Comparison of ENCODE assay signal across 14 mouse cellular contexts in genomic region chr1:86834351-86834987, GRCm38 (mm10).
A peak's percentile ranks its signal among the peaks of the same experiment; 100 is the strongest.
DNase-seq lines count a peak whose midpoint lies in the region; ATAC-seq and TF ChIP-seq lines count a peak whose summit lies in the region.
"Had no signal": no experiment of that assay in that cellular context is flagged by ENCODE, and none has a peak within 500 bp of the region (broad histone marks: within the 10 kb centered on the region; RNA-seq: fewer than 3 reads in every experiment).

No protein-coding gene starts in this region.

- peak; percentile 21 for DNase-seq in kidney, adult 2 months
- no peak for DNase-seq in kidney, postnatal 25 days
- peak; percentile 11 for DNase-seq in right cerebral cortex, postnatal 25 days
- no peak for DNase-seq in right cerebral cortex, postnatal 4 days
- DNase-seq in kidney, postnatal 10 days = peak; percentile 18
- DNase-seq in cerebellum, adult 9-11 months = no peak
- no peak for DNase-seq in midbrain, embryonic 11.5 days (ENCODE audit: low spot score, missing footprints)
- DNase-seq: cerebellum, adult 11-12 months; heart, adult 2 months; heart, postnatal 14 days; right cerebral cortex, postnatal 14 days had no signal

- no peak overlapping the region for H3K27ac ChIP-seq in kidney, adult 2 months (ENCODE audit: insufficient read depth, low read depth, low read length)
- H3K27ac ChIP-seq in midbrain, embryonic 11.5 days (ENCODE audit: low read depth, low read length) = no peak overlapping the region
- H3K27ac ChIP-seq: embryonic facial prominence, embryonic 10.5 days; heart, adult 2 months had no signal

- no peak for TF ChIP-seq CTCF in kidney, adult 2 months (conservative IDR thresholded peaks at IDR 0.05; ENCODE audit: insufficient read depth, insufficient read length, low read depth, low read length)

- ATAC-seq in midbrain, embryonic 11.5 days (ENCODE audit: low FRiP score) = no peak
- ATAC-seq: CD4-positive, CD25-positive, alpha-beta regulatory T cell, adult 4 months; hindbrain, embryonic 16.5 days had no signal

- no peaks in the 10 kb centered on the region for H3K4me1 ChIP-seq in kidney, adult 2 months (ENCODE audit: control insufficient read depth, insufficient read depth, low read length)
- H3K4me1 ChIP-seq in midbrain, embryonic 11.5 days (ENCODE audit: control insufficient read depth, insufficient read depth, low read length) = no peaks in the 10 kb centered on the region
- H3K4me1 ChIP-seq: embryonic facial prominence, embryonic 10.5 days had no signal

- H3K27me3 ChIP-seq in kidney, adult 2 months (replicated peaks; ENCODE audit: control insufficient read depth, insufficient read depth, low read length) = no peaks in the 10 kb centered on the region
- no peaks in the 10 kb centered on the region for H3K27me3 ChIP-seq in midbrain, embryonic 11.5 days (ENCODE audit: control insufficient read depth, insufficient read depth, low read length)

- H3K36me3 ChIP-seq in kidney, adult 2 months (ENCODE audit: control insufficient read depth, insufficient read depth, low read length) = no peaks in the 10 kb centered on the region
- H3K36me3 ChIP-seq in midbrain, embryonic 11.5 days (ENCODE audit: control insufficient read depth, insufficient read depth, low read length) = no peaks in the 10 kb centered on the region
- H3K36me3 ChIP-seq: embryonic facial prominence, embryonic 10.5 days had no signal

- H3K9ac ChIP-seq in midbrain, embryonic 11.5 days (ENCODE audit: low read length) = no peak overlapping the region

- H3K9me3 ChIP-seq in midbrain, embryonic 11.5 days (ENCODE audit: control insufficient read depth, low read length) = no peaks in the 10 kb centered on the region
- H3K9me3 ChIP-seq: embryonic facial prominence, embryonic 10.5 days had no signal

- 57% methylated on average over 2 of the region's 2 CpGs for WGBS in kidney, adult 2 months
- WGBS in midbrain, embryonic 11.5 days = 85% methylated on average over 2 of the region's 2 CpGs

- no peak overlapping the region for H3K4me3 ChIP-seq in kidney, adult 2 months (ENCODE audit: insufficient read depth, low read depth, low read length)
- no peak overlapping the region for H3K4me3 ChIP-seq in midbrain, embryonic 11.5 days (ENCODE audit: low read depth, low read length)
- H3K4me3 ChIP-seq: embryonic facial prominence, embryonic 10.5 days; heart, adult 2 months had no signal

- H3K4me2 ChIP-seq in midbrain, embryonic 11.5 days = no peak overlapping the region

- no peak for TF ChIP-seq POLR2A in kidney, adult 2 months (IDR thresholded peaks at IDR 0.05; ENCODE audit: low read depth, low read length)

Comparison
In these comparisons a context has a peak if more than half of its experiments do, and no peak if none do; other contexts are left out.
1. DNase-seq: peak in kidney, adult 2 months (single experiment), right cerebral cortex, postnatal 25 days (single experiment) and kidney, postnatal 10 days (single experiment); none in kidney, postnatal 25 days (0 of 2), right cerebral cortex, postnatal 4 days (single experiment), cerebellum, adult 9-11 months (single experiment) and midbrain, embryonic 11.5 days (single experiment).